Mouse (Mus musculus): ENCODE data around the gene Ankrd9.

DNA sequence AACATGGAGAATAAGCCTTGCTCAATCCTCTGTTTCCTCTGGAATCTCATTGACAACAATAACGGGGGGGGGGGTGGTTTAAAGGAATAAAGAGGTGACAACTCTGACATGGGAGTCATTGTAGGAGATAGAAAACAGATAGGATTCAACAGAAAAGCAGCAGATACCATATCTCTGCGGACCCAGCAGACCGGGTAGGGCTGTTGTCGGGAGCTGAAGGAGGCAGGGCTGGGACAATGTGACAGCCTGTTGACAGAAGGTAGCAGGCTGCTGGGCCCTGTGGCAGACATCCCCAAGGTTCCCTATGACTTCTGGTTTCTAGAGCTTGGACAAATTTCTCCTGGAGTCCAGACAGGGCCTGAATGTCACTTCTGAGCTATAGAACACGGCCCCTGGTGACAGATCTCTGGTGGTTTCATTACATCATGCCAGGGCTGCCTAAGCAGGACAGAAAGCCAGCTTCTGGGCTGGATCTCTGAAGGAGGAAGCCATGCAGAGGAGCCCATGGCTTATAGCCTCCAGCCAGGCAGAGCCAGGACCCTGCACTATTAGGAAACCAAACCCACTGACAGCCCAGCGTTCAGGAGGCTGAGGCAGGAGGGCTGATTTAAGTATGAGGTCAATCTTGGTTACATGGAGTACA lies 30.9 kb upstream of the Ankrd9 start:
- TF ChIP-seq POLR2A (IDR thresholded peaks at IDR 0.05; ENCODE audit: low read depth, low read length), result no peak
- no peak for TF ChIP-seq CTCF (conservative IDR thresholded peaks at IDR 0.05; ENCODE audit: insufficient read depth, insufficient read length, low read depth, low read length)

Data from kidney, adult 2 months (tissue).